ENCODE assay signal across 7 mouse cellular contexts in genomic region chr2:92529670-92530322, GRCm38 (mm10).
DNase-seq lines count a peak whose midpoint lies in the region; ATAC-seq lines count a peak whose summit lies in the region.

No protein-coding gene starts in this region.

- no peak overlapping the region for H3K27ac ChIP-seq in lung, embryonic 15.5 days
- H3K27ac ChIP-seq in forebrain, embryonic 15.5 days (replicated peaks), result peak overlapping the region; percentile 77
- peak overlapping the region; percentile 84 for H3K27ac ChIP-seq in limb, embryonic 10.5 days
- no peak overlapping the region for H3K27ac ChIP-seq in stomach, embryonic 14.5 days (ENCODE audit: low read length)

- no peak overlapping the region for H3K9ac ChIP-seq in lung, embryonic 15.5 days
- H3K9ac ChIP-seq in forebrain, embryonic 15.5 days (replicated peaks), result peak overlapping the region; percentile 57
- no peak overlapping the region for H3K9ac ChIP-seq in stomach, embryonic 14.5 days (replicated peaks; ENCODE audit: low read depth, low read length)

- H3K4me1 ChIP-seq in lung, embryonic 15.5 days, result peaks cover 11% of the 10 kb centered on the region; the same call in 1 of the 2 replicates
- H3K4me1 ChIP-seq in forebrain, embryonic 15.5 days, result peaks cover 10% of the 10 kb centered on the region
- H3K4me1 ChIP-seq in limb, embryonic 10.5 days, result peaks cover 21% of the 10 kb centered on the region
- H3K4me1 ChIP-seq in stomach, embryonic 14.5 days (ENCODE audit: control insufficient read depth, insufficient read depth, low read length), result no peaks in the 10 kb centered on the region

- DNase-seq in lung, postnatal 4 days, result no peak
- no peak for DNase-seq in limb, embryonic 10.5 days (ENCODE audit: low spot score)
- DNase-seq in ovary, postnatal 10 days (ENCODE audit: low spot score), result no peak
- no peak for DNase-seq in ovary, adult 18-20 months (ENCODE audit: low spot score)

- 45% methylated on average over 14 of the region's 14 CpGs for WGBS in lung, embryonic 15.5 days
- 51% methylated on average over 14 of the region's 14 CpGs for WGBS in forebrain, embryonic 15.5 days
- WGBS in limb, embryonic 10.5 days, result 54% methylated on average over 14 of the region's 14 CpGs
- 48% methylated on average over 14 of the region's 14 CpGs for WGBS in stomach, embryonic 14.5 days

- H3K36me3 ChIP-seq in lung, embryonic 15.5 days, result no peaks in the 10 kb centered on the region
- no peaks in the 10 kb centered on the region for H3K36me3 ChIP-seq in forebrain, embryonic 15.5 days
- no peaks in the 10 kb centered on the region for H3K36me3 ChIP-seq in limb, embryonic 10.5 days
- no peaks in the 10 kb centered on the region for H3K36me3 ChIP-seq in stomach, embryonic 14.5 days (ENCODE audit: control insufficient read depth, insufficient read depth, low read length)

- H3K9me3 ChIP-seq in lung, embryonic 15.5 days, result no peaks in the 10 kb centered on the region
- H3K9me3 ChIP-seq in forebrain, embryonic 15.5 days, result no peaks in the 10 kb centered on the region
- H3K9me3 ChIP-seq in limb, embryonic 10.5 days (replicated peaks), result no peaks in the 10 kb centered on the region
- no peaks in the 10 kb centered on the region for H3K9me3 ChIP-seq in stomach, embryonic 14.5 days (ENCODE audit: control insufficient read depth, low read depth, low read length)

- H3K27me3 ChIP-seq in lung, embryonic 15.5 days, result no peaks in the 10 kb centered on the region
- no peaks in the 10 kb centered on the region for H3K27me3 ChIP-seq in forebrain, embryonic 15.5 days
- H3K27me3 ChIP-seq in limb, embryonic 10.5 days (ENCODE audit: low read depth, poor library complexity, severe bottlenecking), result peaks cover 4% of the 10 kb centered on the region; the same call in 1 of the 2 replicates
- no peaks in the 10 kb centered on the region for H3K27me3 ChIP-seq in stomach, embryonic 14.5 days (ENCODE audit: control insufficient read depth, insufficient read depth, low read length)

- H3K4me2 ChIP-seq in lung, embryonic 15.5 days, result peak overlapping the region; percentile 68
- H3K4me2 ChIP-seq in forebrain, embryonic 15.5 days (replicated peaks), result peak overlapping the region; percentile 85
- peak overlapping the region; percentile 58 for H3K4me2 ChIP-seq in stomach, embryonic 14.5 days (replicated peaks; ENCODE audit: low read depth, low read length)

- ATAC-seq in lung, embryonic 15.5 days (ENCODE audit: borderline replicate concordance, extremely low read depth, low FRiP score, low TSS enrichment), result no peak
- ATAC-seq in forebrain, embryonic 15.5 days (replicated peaks), result peak; percentile 57
- ATAC-seq in stomach, embryonic 14.5 days (ENCODE audit: insufficient number of reproducible peaks, insufficient read depth, low FRiP score, low read depth), result no peak

- H3K4me3 ChIP-seq in lung, embryonic 15.5 days, result peak overlapping the region; percentile 45
- peak overlapping the region; percentile 49 for H3K4me3 ChIP-seq in forebrain, embryonic 15.5 days
- peak overlapping the region; percentile 60 for H3K4me3 ChIP-seq in limb, embryonic 10.5 days
- H3K4me3 ChIP-seq in stomach, embryonic 14.5 days (ENCODE audit: low read depth, low read length), result peak overlapping the region; percentile 34

Comparison
In these comparisons a context has a peak if more than half of its experiments do, and no peak if none do; other contexts are left out.
1. H3K27ac ChIP-seq: peak in forebrain, embryonic 15.5 days (single experiment) and limb, embryonic 10.5 days (single experiment); none in lung, embryonic 15.5 days (single experiment) and stomach, embryonic 14.5 days (single experiment).
2. Peak in every context shown above with its lines, with median percentiles within 50 percentile points of each other: H3K4me2 ChIP-seq and H3K4me3 ChIP-seq.